Mouse (Mus musculus) retina, embryonic 14.5 days (tissue): ENCODE data around the gene Tcte1.

ENCODE experiments used
- DNase-seq: peaks from one replicate; pipeline ENCODE4 v3.0.0-alpha.2; 2015; ENCODE audit warnings: low spot score

The Tcte1 gene

GRCm38 (mm10) chr17:45523263-45523662 lies at the start of gene Tcte1:
Gene Tcte1, plus strand, starts transcription at chr17:45523434.
- DNase-seq = peak; percentile 91

DNA sequence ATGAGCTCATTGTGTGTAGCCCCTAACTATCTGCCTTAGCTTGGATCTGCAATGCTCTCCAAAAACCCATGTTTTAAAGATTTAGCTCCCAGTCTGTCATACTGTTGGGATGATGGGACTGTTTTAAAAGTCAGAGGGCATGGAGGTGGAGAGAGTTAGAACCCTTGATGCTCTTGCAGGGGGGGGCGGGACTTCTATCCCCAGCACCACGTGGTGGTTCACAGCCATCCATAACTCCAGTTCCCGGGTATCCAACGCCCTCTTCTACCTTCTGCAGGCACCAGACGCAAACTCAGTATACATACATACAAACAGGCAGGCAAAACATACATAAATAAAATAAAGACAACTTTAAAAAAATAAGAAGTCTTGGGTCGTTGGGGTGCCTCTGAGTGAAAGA lies 49.6 kb upstream of the Tcte1 start:
- no peak for DNase-seq

- no peak for DNase-seq
Measured at GRCm38 (mm10) chr17:45474146-45474545, 49.1 kb upstream of the Tcte1 start.

- DNase-seq = peak; percentile 72
Measured at GRCm38 (mm10) chr17:45474669-45475465, 48.4 kb upstream of the Tcte1 start, which contains the start of gene Spats1. Gene Spats1, minus strand, starts transcription at chr17:45475415.

DNA sequence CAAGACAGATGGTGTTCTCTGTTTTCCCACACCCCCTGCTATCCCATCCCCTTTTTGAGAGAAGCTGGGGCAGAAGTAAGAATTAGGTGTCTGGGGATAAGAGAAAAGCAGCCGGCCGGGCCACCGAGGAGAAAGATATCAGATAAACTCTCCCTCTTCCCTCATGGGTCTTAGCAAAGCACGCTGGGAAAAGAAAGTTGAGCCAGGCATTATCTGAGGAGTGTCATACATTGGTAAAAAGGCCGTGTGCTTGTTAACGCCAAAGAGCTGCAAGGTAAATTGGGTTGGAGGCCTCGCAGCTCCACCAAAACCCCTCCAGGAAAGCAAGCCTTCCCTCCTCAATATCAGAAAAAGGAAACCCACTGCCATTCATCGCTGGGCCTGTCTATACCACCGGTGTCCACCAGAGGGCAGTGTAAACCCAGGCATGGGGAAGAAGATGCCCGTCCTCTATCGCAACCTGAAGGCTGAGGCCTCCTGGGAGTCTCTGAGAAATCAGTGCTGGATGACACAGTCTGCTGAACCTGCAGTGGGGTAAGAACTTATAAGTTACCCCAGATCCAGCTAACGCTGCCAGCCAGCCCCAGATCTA lies 44.9 kb upstream of the Tcte1 start:
- peak; percentile 92 for DNase-seq

- DNase-seq = no peak
Measured at GRCm38 (mm10) chr17:45480429-45480828, 42.8 kb upstream of the Tcte1 start.

- no peak for DNase-seq
Measured at GRCm38 (mm10) chr17:45485581-45485980, 37.7 kb upstream of the Tcte1 start.

- peak; percentile 19 for DNase-seq
Measured at GRCm38 (mm10) chr17:45487216-45487615, 36.0 kb upstream of the Tcte1 start.

DNA sequence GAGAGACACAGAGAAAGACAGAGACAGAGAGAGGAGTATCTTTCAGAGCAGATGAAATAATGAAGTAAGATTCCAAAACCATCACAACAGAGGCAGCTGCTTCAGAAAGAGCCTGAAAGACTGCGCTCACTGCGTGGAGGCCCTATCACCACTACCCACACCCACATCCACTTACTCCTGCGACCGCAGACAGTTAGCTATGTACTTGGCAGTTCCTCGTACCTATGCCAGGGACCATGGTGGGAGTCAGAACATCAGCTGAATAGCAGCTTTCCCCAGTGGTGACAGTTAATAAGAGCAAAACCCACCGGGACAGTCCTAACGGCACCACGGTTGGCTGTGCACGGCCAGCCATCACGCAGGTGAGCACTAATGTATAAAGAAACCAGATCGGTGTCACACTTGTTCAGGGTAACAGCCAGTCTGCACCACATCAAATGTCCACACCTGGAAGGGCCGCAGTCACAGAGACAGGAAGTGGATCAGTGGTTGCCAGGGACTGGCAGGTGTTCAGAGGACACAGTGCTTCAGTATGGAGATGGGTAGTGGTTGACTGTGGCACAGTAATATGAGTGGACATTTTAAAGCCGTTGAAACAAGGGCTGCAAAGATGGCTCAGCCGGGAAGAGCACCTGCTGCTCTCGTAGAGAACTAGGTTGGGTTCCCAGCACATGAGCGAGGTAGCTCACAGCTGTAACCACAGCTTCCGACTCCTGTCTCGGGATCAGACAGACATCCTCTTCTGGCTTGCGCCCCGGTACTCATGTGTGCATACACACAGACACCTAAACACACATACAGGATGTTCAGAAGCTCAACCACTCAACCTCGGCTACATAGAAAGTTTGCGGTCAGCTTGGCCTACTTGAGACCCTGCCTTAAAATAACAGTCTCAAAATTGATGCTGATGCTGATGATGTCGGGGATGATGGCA lies 34.6 kb upstream of the Tcte1 start:
- no peak for DNase-seq

DNA sequence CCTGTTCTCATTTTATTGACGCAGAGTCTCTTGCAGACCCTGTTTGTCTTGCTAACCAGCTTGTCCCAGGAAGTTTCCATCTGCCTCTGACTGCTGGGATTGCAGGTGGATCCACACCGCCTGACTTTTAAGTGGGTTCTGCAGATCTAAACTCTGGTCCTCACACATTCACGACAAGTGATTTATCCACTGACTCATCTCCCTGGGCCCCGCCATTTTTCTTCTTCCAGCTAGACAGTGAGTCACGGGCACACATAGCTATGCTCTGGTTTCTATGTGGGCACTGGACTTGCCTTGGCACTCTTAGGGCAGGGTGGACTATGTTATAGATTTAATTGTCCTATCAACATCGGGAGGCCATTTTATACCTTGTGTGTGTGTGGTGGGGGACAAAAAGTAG lies 33.5 kb upstream of the Tcte1 start:
- DNase-seq = no peak

DNA sequence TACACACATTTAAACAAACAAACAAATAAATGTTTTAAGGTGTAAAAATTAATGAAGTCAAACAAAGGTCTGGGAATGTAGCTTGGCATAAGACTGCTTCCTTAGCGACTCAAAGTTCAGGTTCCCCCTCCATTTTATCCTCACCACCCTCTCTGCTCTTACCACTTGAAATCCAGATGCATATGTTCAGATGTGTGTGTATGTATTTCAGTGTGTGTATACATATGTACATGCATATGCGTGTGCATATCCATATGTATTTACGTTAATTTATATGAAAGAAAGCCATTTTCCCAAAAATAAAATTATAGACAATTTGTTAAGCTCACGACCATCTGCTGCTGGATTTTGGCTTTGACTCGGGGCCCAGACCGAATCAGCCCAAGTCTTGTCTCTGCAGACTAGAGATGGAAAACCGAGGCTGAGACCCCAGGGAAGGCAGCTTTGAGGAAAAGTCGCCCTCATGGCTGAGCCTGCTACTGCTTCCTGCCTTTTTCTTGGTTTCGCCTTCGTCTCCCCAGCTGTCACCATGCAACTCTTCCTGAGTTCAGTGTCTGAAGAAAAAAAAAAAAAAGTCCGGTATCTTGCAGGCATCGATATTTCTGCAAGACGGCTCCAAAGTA lies 32.6 kb upstream of the Tcte1 start:
- DNase-seq = no peak

GRCm38 (mm10) chr17:45495398-45495797 lies 27.8 kb upstream of the Tcte1 start:
- no peak for DNase-seq

DNA sequence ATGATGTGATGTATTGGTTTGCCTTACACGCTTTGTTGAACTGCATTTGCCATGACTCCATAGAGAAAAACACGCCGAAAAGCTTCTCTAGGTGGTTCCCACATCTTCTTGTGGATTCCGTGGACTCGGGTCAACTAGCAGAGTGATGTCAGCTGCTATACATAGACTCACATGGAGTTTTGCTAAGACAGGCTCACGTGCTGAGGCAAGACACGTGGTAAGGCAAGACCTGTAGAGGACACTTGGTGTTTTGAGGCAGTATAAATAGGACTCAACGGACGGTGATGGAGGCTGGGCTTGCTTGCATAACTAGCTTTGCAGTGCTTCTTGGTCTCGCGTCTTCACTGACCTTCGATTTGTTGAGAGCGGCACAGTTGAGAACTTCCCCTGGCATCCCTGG lies 24.8 kb upstream of the Tcte1 start:
- DNase-seq = no peak

GRCm38 (mm10) chr17:45499516-45499915 lies 23.7 kb upstream of the Tcte1 start:
- no peak for DNase-seq

DNA sequence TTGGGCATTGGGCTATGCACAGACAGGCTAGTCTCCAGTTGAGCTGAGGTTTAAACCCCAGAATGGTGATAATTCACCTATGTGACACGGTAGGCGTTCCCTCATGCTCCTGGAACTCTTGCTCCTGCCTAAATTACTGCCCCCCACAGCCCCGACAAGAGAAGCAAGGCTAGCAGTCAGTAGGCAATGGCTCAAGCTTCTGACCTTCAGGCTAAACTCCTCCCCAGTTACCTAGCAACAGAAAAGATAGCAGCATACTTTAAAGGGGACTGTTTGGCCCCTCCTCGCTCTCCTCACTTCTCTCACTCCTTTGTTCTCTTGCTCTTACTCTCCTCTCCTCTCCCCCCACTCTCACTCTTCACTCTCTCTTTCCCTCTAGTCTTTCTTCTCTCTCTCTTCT lies 22.3 kb upstream of the Tcte1 start:
- DNase-seq = no peak

GRCm38 (mm10) chr17:45502324-45502723 lies 20.9 kb upstream of the Tcte1 start:
- DNase-seq = no peak

GRCm38 (mm10) chr17:45503301-45503973 lies 19.8 kb upstream of the Tcte1 start:
- DNase-seq = no peak

- DNase-seq = no peak
Measured at GRCm38 (mm10) chr17:45505941-45506465, 17.2 kb upstream of the Tcte1 start.

DNA sequence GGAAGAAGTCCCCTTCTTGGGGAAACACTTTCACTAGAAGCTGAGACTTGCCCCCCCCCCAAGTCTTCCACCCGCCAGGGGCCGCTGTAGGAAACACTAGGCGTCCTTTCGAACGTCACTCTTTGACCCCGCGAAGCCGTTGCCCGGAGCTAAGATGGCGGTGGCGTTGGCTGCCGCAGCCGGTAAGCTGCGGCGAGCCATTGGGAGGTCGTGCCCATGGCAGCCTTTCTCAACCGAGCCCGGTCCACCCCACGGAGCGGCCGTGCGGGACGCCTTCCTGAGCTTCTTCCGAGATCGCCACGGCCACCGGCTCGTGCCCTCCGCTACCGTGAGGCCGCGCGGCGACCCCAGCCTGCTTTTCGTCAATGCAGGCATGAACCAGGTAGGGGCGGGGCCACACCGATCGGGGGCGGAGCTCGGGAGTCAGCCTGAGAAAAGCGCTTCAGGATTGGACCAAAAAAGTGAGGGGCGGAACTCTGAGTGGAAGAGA lies 16.5 kb upstream of the Tcte1 start, which contains the start of gene Aars2:
Aars2 (plus strand) TSS at position 142 of the 490 bp plus-strand sequence.
- peak; percentile 97 for DNase-seq

DNA sequence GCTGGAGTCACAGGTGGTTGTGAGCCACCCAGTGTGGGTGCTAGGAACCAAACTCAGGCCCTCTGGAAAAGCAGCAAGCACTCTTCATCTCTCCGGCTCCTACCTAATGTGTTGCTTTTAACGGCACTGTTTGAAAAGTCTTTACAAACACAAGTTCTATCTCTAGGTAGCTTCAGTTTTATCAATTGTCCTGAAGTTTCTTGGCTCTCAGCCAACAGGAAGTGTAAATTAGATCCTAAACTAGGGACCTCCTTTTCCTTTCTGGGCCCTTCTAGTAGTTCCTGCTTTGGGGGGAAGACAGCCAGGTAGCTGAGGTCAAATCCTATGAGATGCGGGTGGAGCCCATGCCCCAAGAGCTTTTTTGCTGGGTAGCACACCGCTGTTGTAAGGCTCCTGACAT lies 12.4 kb upstream of the Tcte1 start:
- no peak for DNase-seq

GRCm38 (mm10) chr17:45511757-45512156 lies 11.5 kb upstream of the Tcte1 start:
- no peak for DNase-seq
